Comparison of ENCODE assay signal across 8 mouse cellular contexts in genomic region chr1:164458245-164458613, GRCm38 (mm10). TPM values are rescaled to one million over a fixed set of nuclear protein-coding genes. Genes with fewer than 3 reads are reported as not detected.
DNase-seq lines count a peak whose midpoint lies in the region; ATAC-seq and TF ChIP-seq lines count a peak whose summit lies in the region.

Gene Atp1b1 (minus strand): TSS chr1:164458355.

- no peak for TF ChIP-seq CTCF in bone marrow macrophage, adult 2 months (IDR thresholded peaks at IDR 0.05; ENCODE audit: low read depth, low read length)
- TF ChIP-seq CTCF in embryonic fibroblast, embryonic 13.5 days (IDR thresholded peaks at IDR 0.05; ENCODE audit: borderline replicate concordance, insufficient read depth, low read length): no peak

- under 1% methylated on average over 35 of the region's 35 CpGs for WGBS in heart, embryonic 12.5 days
- under 1% methylated on average over 34 of the region's 35 CpGs for WGBS in kidney, embryonic 16.5 days
- 0% methylated on average over 28 of the region's 35 CpGs for WGBS in liver, embryonic 11.5 days
- WGBS in stomach, embryonic 16.5 days: under 1% methylated on average over 35 of the region's 35 CpGs

- H3K27ac ChIP-seq in bone marrow macrophage, adult 2 months (ENCODE audit: insufficient read depth, low read depth, low read length): no peak within 1 kb of the TSS
- no peak within 1 kb of the TSS for H3K27ac ChIP-seq in embryonic fibroblast, embryonic 13.5 days (ENCODE audit: insufficient read depth, low read length)
- H3K27ac ChIP-seq in heart, embryonic 12.5 days (ENCODE audit: poor library complexity, severe bottlenecking): peak within 1 kb of the TSS; percentile 97
- H3K27ac ChIP-seq in kidney, embryonic 16.5 days (ENCODE audit: low read length): peak within 1 kb of the TSS; percentile 96
- H3K27ac ChIP-seq in liver, embryonic 11.5 days (ENCODE audit: low read depth, low read length): peak within 1 kb of the TSS; percentile 48; the same call in 1 of the 2 replicates
- H3K27ac ChIP-seq in stomach, embryonic 16.5 days (ENCODE audit: low read length): peak within 1 kb of the TSS; percentile 91

- TF ChIP-seq POLR2A in bone marrow macrophage, adult 2 months (IDR thresholded peaks at IDR 0.05; ENCODE audit: borderline replicate concordance, low read depth, low read length): no peak
- peak; percentile 64 for TF ChIP-seq POLR2A in embryonic fibroblast, embryonic 13.5 days (IDR thresholded peaks at IDR 0.05; ENCODE audit: low read depth, low read length)

- H3K9me3 ChIP-seq in heart, embryonic 12.5 days (replicated peaks): no peaks in the 10 kb centered on the region
- no peaks in the 10 kb centered on the region for H3K9me3 ChIP-seq in kidney, embryonic 16.5 days (ENCODE audit: low read length)
- H3K9me3 ChIP-seq in liver, embryonic 11.5 days (ENCODE audit: control insufficient read depth, low read length): no peaks in the 10 kb centered on the region
- H3K9me3 ChIP-seq in stomach, embryonic 16.5 days (replicated peaks; ENCODE audit: control insufficient read depth, low read length): no peaks in the 10 kb centered on the region

- H3K4me1 ChIP-seq in bone marrow macrophage, adult 2 months (ENCODE audit: control insufficient read depth, insufficient read depth, low read length): no peaks in the 10 kb centered on the region
- H3K4me1 ChIP-seq in embryonic fibroblast, embryonic 13.5 days (ENCODE audit: control insufficient read depth, insufficient read depth, low read length): peaks cover 6% of the 10 kb centered on the region; the same call in 1 of the 2 replicates
- peaks cover 50% of the 10 kb centered on the region for H3K4me1 ChIP-seq in heart, embryonic 12.5 days (replicated peaks)
- 0 out of 2 replicates have a peak, but pooled peaks cover 2% of the 10 kb centered on the region for H3K4me1 ChIP-seq in kidney, embryonic 16.5 days (ENCODE audit: insufficient read depth, low read length)
- peaks cover 7% of the 10 kb centered on the region for H3K4me1 ChIP-seq in liver, embryonic 11.5 days (replicated peaks; ENCODE audit: control insufficient read depth, insufficient read depth, low read length)
- peaks cover 9% of the 10 kb centered on the region; the same call in 1 of the 2 replicates for H3K4me1 ChIP-seq in stomach, embryonic 16.5 days (ENCODE audit: control insufficient read depth, insufficient read depth, low read length)

- H3K27me3 ChIP-seq in heart, embryonic 12.5 days (replicated peaks): peaks cover 3% of the 10 kb centered on the region; the same call in 1 of the 2 replicates
- H3K27me3 ChIP-seq in kidney, embryonic 16.5 days (ENCODE audit: insufficient read depth, low read length): peaks cover 29% of the 10 kb centered on the region
- H3K27me3 ChIP-seq in liver, embryonic 11.5 days (replicated peaks; ENCODE audit: control insufficient read depth, insufficient read depth, low read length): peaks cover 61% of the 10 kb centered on the region
- peaks cover 4% of the 10 kb centered on the region; the same call in 1 of the 2 replicates for H3K27me3 ChIP-seq in stomach, embryonic 16.5 days (ENCODE audit: control insufficient read depth, insufficient read depth, low read length)

- peak; percentile 89 for ATAC-seq in heart, embryonic 12.5 days (ENCODE audit: insufficient number of reproducible peaks, low FRiP score)
- peak; percentile 90 for ATAC-seq in kidney, embryonic 16.5 days (ENCODE audit: low FRiP score, low TSS enrichment)
- ATAC-seq in liver, embryonic 11.5 days (replicated peaks; ENCODE audit: low FRiP score): peak; percentile 90
- ATAC-seq in stomach, embryonic 16.5 days (ENCODE audit: insufficient read depth, low FRiP score): peak; percentile 90

- peak within 1 kb of the TSS; percentile 99 for H3K9ac ChIP-seq in heart, embryonic 12.5 days
- peak within 1 kb of the TSS; percentile 85 for H3K9ac ChIP-seq in kidney, embryonic 16.5 days (replicated peaks; ENCODE audit: low read length)
- H3K9ac ChIP-seq in liver, embryonic 11.5 days (ENCODE audit: low read depth, low read length): peak within 1 kb of the TSS; percentile 58
- H3K9ac ChIP-seq in stomach, embryonic 16.5 days (ENCODE audit: low read length): peak within 1 kb of the TSS; percentile 83

- peaks cover 1% of the 10 kb centered on the region for H3K36me3 ChIP-seq in heart, embryonic 12.5 days
- H3K36me3 ChIP-seq in kidney, embryonic 16.5 days (ENCODE audit: insufficient read depth, low read length): peaks cover under 1% of the 10 kb centered on the region; the same call in 1 of the 2 replicates
- no peaks in the 10 kb centered on the region for H3K36me3 ChIP-seq in liver, embryonic 11.5 days (ENCODE audit: control insufficient read depth, insufficient read depth, low read length)
- H3K36me3 ChIP-seq in stomach, embryonic 16.5 days (ENCODE audit: control insufficient read depth, insufficient read depth, low read length): no peaks in the 10 kb centered on the region

- peak within 1 kb of the TSS; percentile 67 for H3K4me2 ChIP-seq in heart, embryonic 12.5 days
- peak within 1 kb of the TSS; percentile 72 for H3K4me2 ChIP-seq in kidney, embryonic 16.5 days (replicated peaks; ENCODE audit: low read depth, low read length)
- H3K4me2 ChIP-seq in liver, embryonic 11.5 days: peak within 1 kb of the TSS; percentile 78
- H3K4me2 ChIP-seq in stomach, embryonic 16.5 days (ENCODE audit: low read depth, low read length): peak within 1 kb of the TSS; percentile 71

- DNase-seq in B cell, adult 2 months: peak; percentile 84 to 85
- DNase-seq in liver, embryonic 11.5 days (ENCODE audit: low spot score): peak; percentile 70
- DNase-seq in natural killer cell, adult 2 months (ENCODE audit: low spot score in 2 of 2): peak; percentile 82 to 85

- H3K4me3 ChIP-seq in bone marrow macrophage, adult 2 months (ENCODE audit: insufficient read depth, low read length): peak within 1 kb of the TSS; percentile 58
- H3K4me3 ChIP-seq in embryonic fibroblast, embryonic 13.5 days (ENCODE audit: insufficient read depth, low read length): peak within 1 kb of the TSS; percentile 84
- peak within 1 kb of the TSS; percentile 92 for H3K4me3 ChIP-seq in heart, embryonic 12.5 days
- H3K4me3 ChIP-seq in kidney, embryonic 16.5 days (ENCODE audit: low read length): peak within 1 kb of the TSS; percentile 72
- peak within 1 kb of the TSS; percentile 65 for H3K4me3 ChIP-seq in liver, embryonic 11.5 days (ENCODE audit: low read depth, low read length)
- H3K4me3 ChIP-seq in stomach, embryonic 16.5 days (replicated peaks; ENCODE audit: low read length): peak within 1 kb of the TSS; percentile 67

RNA-seq across cellular contexts. Expression of gene Atp1b1, which starts in this region (rescaled TPM):
- not detected in 2 replicates for polyA plus RNA-seq in bone marrow macrophage, adult 2 months (2012; ENCODE audit: insufficient read depth, insufficient read length, missing spikeins)
- 35.4 and 37.2 TPM in 2 replicates for polyA plus RNA-seq in embryonic fibroblast, embryonic 13.5 days (2011; ENCODE audit: insufficient read length, low read depth, missing spikeins)
- polyA plus RNA-seq in heart, embryonic 12.5 days (2016; fragmentation: Nextera tagmentation; extraction: Ambion mirVana): 413 and 416 TPM in 2 replicates
- polyA plus RNA-seq in kidney, embryonic 16.5 days (2015; fragmentation: Nextera tagmentation; extraction: Ambion mirVana): 232 and 240 TPM in 2 replicates
- 18.2 and 18.6 TPM in 2 replicates for polyA plus RNA-seq in liver, embryonic 11.5 days (2014; fragmentation: Nextera tagmentation; extraction: Ambion mirVana)
- polyA plus RNA-seq in stomach, embryonic 16.5 days (2015; fragmentation: Nextera tagmentation; extraction: Ambion mirVana): 129 and 135 TPM in 2 replicates

Comparison
In these comparisons a context has a peak if more than half of its experiments do, and no peak if none do; other contexts are left out.
1. RNA of gene Atp1b1 (polyA plus RNA-seq): 413 to 416 TPM in heart, embryonic 12.5 days, 232 to 240 TPM in kidney, embryonic 16.5 days, 129 to 135 TPM in stomach, embryonic 16.5 days, 35.4 to 37.2 TPM in embryonic fibroblast, embryonic 13.5 days and 18.2 to 18.6 TPM in liver, embryonic 11.5 days; not detected in bone marrow macrophage, adult 2 months; every median in the first group is over 10 times any median in the second.
2. H3K27ac ChIP-seq: peak in heart, embryonic 12.5 days (single experiment), kidney, embryonic 16.5 days (single experiment), liver, embryonic 11.5 days (single experiment) and stomach, embryonic 16.5 days (single experiment); none in bone marrow macrophage, adult 2 months (single experiment) and embryonic fibroblast, embryonic 13.5 days (single experiment).
3. Peak in every context shown above with its lines, with median percentiles within 50 percentile points of each other: DNase-seq, H3K4me3 ChIP-seq, ATAC-seq, H3K4me2 ChIP-seq and H3K9ac ChIP-seq.